ENCODE assay signal across 8 mouse cellular contexts in the genomic region with DNA sequence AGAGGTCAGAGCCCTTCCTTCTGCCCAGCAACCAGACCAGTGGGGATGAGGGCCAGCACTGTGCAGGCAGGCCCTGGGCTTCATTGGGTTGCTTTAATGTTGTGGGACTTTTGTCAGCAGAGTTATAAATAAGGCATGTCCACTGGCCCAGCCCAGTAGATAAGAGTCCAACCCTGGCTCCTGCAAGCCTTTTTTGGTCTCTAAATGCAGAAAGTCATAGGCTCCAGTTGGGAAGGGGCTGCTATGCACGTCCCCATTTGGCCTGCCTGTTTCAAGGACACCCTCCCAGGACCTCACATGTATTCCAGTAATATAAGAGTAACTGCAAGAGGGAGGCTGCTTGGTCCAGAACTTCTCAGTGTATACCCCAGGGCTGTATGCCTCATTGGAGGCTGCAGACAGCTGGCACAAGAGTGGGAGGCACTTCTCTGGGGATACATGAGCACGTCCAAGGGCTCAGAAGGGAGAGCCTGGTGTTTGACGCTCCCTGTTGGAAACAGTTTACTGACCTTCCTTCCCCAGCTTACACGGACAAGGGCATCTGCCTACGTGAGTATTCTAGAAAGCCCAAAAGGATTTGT. TPM values are rescaled to one million over a fixed set of nuclear protein-coding genes. Genes with fewer than 3 reads are reported as not detected.
DNase-seq lines count a peak whose midpoint lies in the region; ATAC-seq and TF ChIP-seq lines count a peak whose summit lies in the region.

Gene Fhl2 (minus strand): TSS at position 324 of the 581 bp plus-strand sequence.

- 41% methylated on average over 5 of the region's 5 CpGs for WGBS in heart, embryonic 12.5 days

- POLR2A ChIA-PET in Patski (lab: Charles Lee): no interaction called here

- no peaks in the 10 kb centered on the region for H3K36me3 ChIP-seq in heart, embryonic 12.5 days

- ATAC-seq in Patski: no peak
- ATAC-seq in heart, embryonic 12.5 days (ENCODE audit: insufficient number of reproducible peaks, low FRiP score): peak; percentile 72
- ATAC-seq in megakaryocyte-erythroid progenitor cell, adult 5-6 weeks (replicated peaks; ENCODE audit: low FRiP score, low TSS enrichment, poor library complexity, severe bottlenecking): no peak

- in situ Hi-C loops in Patski (cut with MboI; ENCODE audit: low pct_unique_long_range_greater_than_20kb): no loop called here

- DNase-seq in gastrocnemius, postnatal 10 days: no peak
- no peak for DNase-seq in gastrocnemius, adult 18-20 months (ENCODE audit: low spot score)
- DNase-seq in Patski (ENCODE audit: low read depth, low spot score) (no peak), MN1 (ENCODE audit: low spot score) (no peak)
- no peak for DNase-seq in left cerebral cortex, adult 8-10 months (ENCODE audit: low spot score in 2 of 2)
- DNase-seq in ovary, postnatal 14 days (ENCODE audit: low spot score): no peak

- peak within 1 kb of the TSS; percentile 42 for H3K9ac ChIP-seq in heart, embryonic 12.5 days

- CTCF ChIA-PET in Patski (lab: Charles Lee): interaction anchor here (1.9 kb wide), 2 partner anchors 9 to 24 kb away, joined by 5 to 7 read pairs; no protein-coding TSS in a partner anchor

- peak within 1 kb of the TSS; percentile 94 for H3K27ac ChIP-seq in heart, embryonic 12.5 days (ENCODE audit: poor library complexity, severe bottlenecking)

- H3K4me2 ChIP-seq in heart, embryonic 12.5 days: peak within 1 kb of the TSS; percentile 53

- H3K4me1 ChIP-seq in heart, embryonic 12.5 days (replicated peaks): peaks cover 29% of the 10 kb centered on the region

- peak within 1 kb of the TSS; percentile 40 for H3K4me3 ChIP-seq in heart, embryonic 12.5 days

- no peaks in the 10 kb centered on the region for H3K9me3 ChIP-seq in heart, embryonic 12.5 days (replicated peaks)

- TF ChIP-seq CTCF in Patski (IDR thresholded peaks at IDR 0.05): no peak

- no peaks in the 10 kb centered on the region for H3K27me3 ChIP-seq in Patski
- no peaks in the 10 kb centered on the region for H3K27me3 ChIP-seq in heart, embryonic 12.5 days (replicated peaks)

RNA-seq across cellular contexts. Expression of gene Fhl2, which starts in this region (rescaled TPM):
- 10 to 100 TPM; 21.7 to 22.1 TPM for total RNA-seq in gastrocnemius, postnatal 10 days (2021)
- total RNA-seq in gastrocnemius, adult 18-20 months (2021): 1 to 10 TPM; 4.4 to 6.7 TPM
- polyA plus RNA-seq in Patski (2021): 380 TPM
- polyA plus RNA-seq in heart, embryonic 12.5 days (2016; fragmentation: Nextera tagmentation; extraction: Ambion mirVana): 203 and 205 TPM in 2 replicates
- 10 to 100 TPM; 51.8 to 54.6 (median 52.9) TPM for total RNA-seq in left cerebral cortex, adult 8-10 months (2022)
- total RNA-seq in megakaryocyte-erythroid progenitor cell, adult 5-6 weeks (2014; fragmentation: Nextera tagmentation): not detected in 2 replicates
- total RNA-seq in megakaryocyte-erythroid progenitor cell, adult 5-6 weeks (2017): not detected in 2 replicates

Comparison
In these comparisons a context has a peak if more than half of its experiments do, and no peak if none do; other contexts are left out.
1. RNA of gene Fhl2 (total RNA-seq): 51.8 to 54.6 TPM in left cerebral cortex, adult 8-10 months, 21.7 to 22.1 TPM in gastrocnemius, postnatal 10 days and 4.4 to 6.7 TPM in gastrocnemius, adult 18-20 months; not detected in megakaryocyte-erythroid progenitor cell, adult 5-6 weeks; every median in the first group is over 4 times any median in the second.